Mouse (Mus musculus) heart, postnatal 0 days (tissue): ENCODE measurements around the gene Arpc5l. TPM values are rescaled to one million over a fixed set of nuclear protein-coding genes. Genes with fewer than 3 reads are reported as not detected.

Experiments used
- ATAC-seq: fragments of 200-750 bp; cut with Nextera tagmentation; 2 replicates; pipeline ENCODE4 v1.8.0; 2017; ENCODE audit warnings: low read depth, moderate number of reproducible peaks, moderate library complexity; ENCODE audit not compliant: insufficient read depth
- DNase-seq: peaks from one replicate; pipeline ENCODE4 v3.0.0-alpha.2; 2016; ENCODE audit warnings: low spot score
- H3K27ac ChIP-seq: fragments of 300-500 bp; sonication (generic); 2 replicates; pipeline ENCODE4 v1.5.1; 2014; ENCODE audit warnings: low read depth, mild to moderate bottlenecking
- H3K27me3 ChIP-seq: fragments of 300-500 bp; sonication (generic); 2 replicates; pipeline ENCODE4 v1.6.1; 2014; ENCODE audit warnings: low read length, mixed read lengths; ENCODE audit not compliant: control insufficient read depth, insufficient read depth
- H3K36me3 ChIP-seq: fragments of 300-500 bp; sonication (generic); replicated peaks from 2 replicates; pipeline ENCODE4 v1.6.1; 2014; ENCODE audit warnings: low read length, mixed read lengths; ENCODE audit not compliant: control insufficient read depth, insufficient read depth
- H3K4me1 ChIP-seq: fragments of 300-500 bp; sonication (generic); 2 replicates; pipeline ENCODE4 v1.6.1; 2014; ENCODE audit warnings: antibody characterized with exemption; ENCODE audit not compliant: control insufficient read depth, insufficient read depth
- H3K4me2 ChIP-seq: fragments of 300-500 bp; sonication (generic); 2 replicates; pipeline ENCODE4 v1.6.1; 2014; ENCODE audit warnings: low read depth, mild to moderate bottlenecking, low read length, moderate library complexity
- H3K4me3 ChIP-seq: fragments of 300-500 bp; sonication (generic); 2 replicates; pipeline ENCODE4 v1.5.1; 2014; ENCODE audit warnings: low read depth, low read length
- H3K9ac ChIP-seq: fragments of 300-500 bp; sonication (generic); replicated peaks from 2 replicates; pipeline ENCODE4 v1.6.1; 2014; ENCODE audit warnings: low read depth, low read length, mixed read lengths
- H3K9me3 ChIP-seq: fragments of 300-500 bp; sonication (generic); replicated peaks from 2 replicates; pipeline ENCODE4 v1.6.1; 2016; ENCODE audit warnings: low read length; ENCODE audit not compliant: control insufficient read depth
- CTCF ChIP-seq: IDR thresholded peaks from 2 replicates; pipeline ENCODE4 v1.5.1; 2016; ENCODE audit warnings: antibody characterized with exemption, control low read depth, low read depth
- EP300 ChIP-seq: IDR thresholded peaks from 2 replicates; pipeline ENCODE4 v1.6.1; 2016; ENCODE audit warnings: antibody characterized with exemption, low read depth
- WGBS: fragments of 180-500 bp; shearing (Covaris S2); extraction: QIAGEN DNeasy Blood & Tissue Kit; methylation state at CpG from one replicate; pipeline ENCODE4 v1.1.7; 2014; 5-methylcytosine and 5-hydroxymethylcytosine counted together
- polyA plus RNA-seq: library from polyadenylated mRNA; unstranded; fragments of >200 nt; fragmentation: Nextera tagmentation; extraction: Ambion mirVana; gene quantifications from 2 replicates; pipeline ENCODE4 v1.2.1, GENCODE M21; 2015
- total RNA-seq: library from RNA; depleted of rRNA; stranded (reverse); fragments of >200 nt; gene quantifications from 2 replicates; pipeline ENCODE4 v1.2.3, GENCODE M21; 2014; ENCODE audit warnings: low replicate concordance; rRNA removed

Gene Arpc5l
- total and polyA plus RNA-seq, 2 experiments from 2014 or later: 36.2 to 83.0 TPM

DNA sequence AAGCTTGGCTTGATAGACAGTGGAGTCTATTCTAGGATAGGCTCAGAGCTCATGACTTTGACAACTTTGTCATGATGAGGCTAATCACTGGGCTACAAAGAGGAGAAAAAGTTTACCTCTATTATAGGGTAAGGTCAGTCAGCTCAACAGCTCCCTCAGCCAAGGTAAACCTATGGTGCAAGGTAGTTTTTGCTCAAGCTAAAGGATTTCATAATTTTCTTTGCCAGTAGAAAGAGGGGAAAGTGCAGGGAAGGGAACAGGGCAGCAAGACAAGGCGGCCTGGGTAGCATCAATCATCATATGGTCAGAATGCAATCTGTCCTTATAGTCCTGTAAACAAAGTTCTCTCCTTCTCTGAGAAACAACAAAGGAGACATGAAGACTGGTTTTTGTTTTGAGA lies 35.1 kb downstream of the Arpc5l start:
- no peaks in the 10 kb centered on the region for H3K27me3 ChIP-seq
- DNase-seq (no peak), ATAC-seq (no peak)
- no peak for TF ChIP-seq CTCF
- TF ChIP-seq EP300: no peak
- H3K36me3 ChIP-seq: peaks cover 67% of the 10 kb centered on the region
- no peak overlapping the region for H3K4me3 ChIP-seq
- no peak overlapping the region for H3K27ac ChIP-seq
- no peaks in the 10 kb centered on the region for H3K4me1 ChIP-seq
- H3K9ac ChIP-seq: no peak overlapping the region
- no peaks in the 10 kb centered on the region for H3K9me3 ChIP-seq
- H3K4me2 ChIP-seq: no peak overlapping the region
- 96% methylated on average over 1 of the region's 1 CpGs for WGBS

DNA sequence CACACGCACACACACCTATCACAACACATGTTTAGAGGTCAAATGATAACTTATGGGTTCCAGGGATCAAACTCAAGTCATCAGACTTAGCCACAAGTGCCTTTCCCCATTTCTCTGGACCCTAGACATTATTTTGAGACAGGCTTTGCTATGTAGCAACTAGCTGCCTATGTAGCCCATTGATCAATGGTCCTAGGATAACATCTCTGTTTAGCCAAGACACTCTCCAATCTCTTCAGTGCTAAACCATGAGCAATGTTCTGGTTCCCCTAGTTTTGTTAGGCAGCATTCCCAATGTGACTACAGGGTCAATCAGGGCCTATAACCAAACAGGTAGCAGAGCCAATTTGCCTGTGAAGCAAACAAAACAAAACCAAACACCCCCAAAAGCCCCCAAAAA lies 43.4 kb downstream of the Arpc5l start:
- H3K4me3 ChIP-seq: no peak overlapping the region
- H3K9ac ChIP-seq: no peak overlapping the region
- TF ChIP-seq EP300 (no peak), CTCF (no peak)
- DNase-seq (no peak), ATAC-seq (no peak)
- WGBS: 96% methylated on average over 1 of the region's 1 CpGs
- no peak overlapping the region for H3K27ac ChIP-seq
- H3K4me2 ChIP-seq: no peak overlapping the region
- H3K9me3 ChIP-seq: no peaks in the 10 kb centered on the region
- H3K4me1 ChIP-seq: no peaks in the 10 kb centered on the region
- peaks cover 73% of the 10 kb centered on the region for H3K36me3 ChIP-seq
- H3K27me3 ChIP-seq: no peaks in the 10 kb centered on the region

DNA sequence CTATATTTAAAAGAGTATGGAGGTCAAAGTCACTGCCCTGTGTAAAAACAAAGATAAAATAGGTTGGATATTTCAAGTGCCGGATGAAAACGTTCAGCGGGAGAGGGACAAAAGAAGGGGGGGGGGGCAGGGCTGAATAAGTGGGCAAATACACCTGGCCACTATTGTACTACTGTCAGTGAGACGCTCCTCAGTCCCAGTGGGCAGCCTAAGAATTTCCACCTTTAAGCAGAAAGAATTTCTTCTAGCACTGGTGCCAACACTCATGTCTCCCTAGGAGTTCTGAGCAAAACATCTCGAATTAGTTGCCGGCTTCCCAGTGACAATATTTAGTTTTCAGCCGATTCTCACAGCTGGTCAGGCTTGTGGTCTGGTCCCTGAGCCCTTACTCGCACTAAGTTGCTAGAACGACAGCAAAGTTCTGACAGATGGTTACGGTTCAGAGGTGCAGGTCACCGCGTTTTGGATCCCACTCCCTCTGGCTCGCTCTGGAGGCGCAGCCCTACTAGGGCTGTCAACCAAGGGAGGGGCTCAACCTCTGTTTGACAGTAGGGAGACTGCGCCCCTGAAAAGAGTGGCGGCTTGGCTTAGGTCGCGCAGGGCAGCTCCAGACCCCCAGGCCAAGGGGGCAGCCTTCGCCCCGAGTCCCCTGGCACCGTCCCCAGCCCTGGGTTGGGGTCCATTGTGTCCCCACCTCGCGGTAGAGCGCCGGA lies 59.7 kb downstream of the Arpc5l start:
- ATAC-seq (peak; percentile 69), DNase-seq (peak; percentile 17)
- peaks cover 6% of the 10 kb centered on the region; the same call in 1 of the 2 replicates for H3K4me1 ChIP-seq
- H3K27ac ChIP-seq: peak overlapping the region; percentile 84
- H3K9me3 ChIP-seq: no peaks in the 10 kb centered on the region
- peak overlapping the region; percentile 76 for H3K4me3 ChIP-seq
- peaks cover 31% of the 10 kb centered on the region for H3K36me3 ChIP-seq
- no peaks in the 10 kb centered on the region for H3K27me3 ChIP-seq
- TF ChIP-seq EP300 (no peak), CTCF (no peak)
- H3K9ac ChIP-seq: peak overlapping the region; percentile 92
- peak overlapping the region; percentile 92 for H3K4me2 ChIP-seq
- WGBS: under 1% methylated on average over 25 of the region's 25 CpGs

Other genes with a start within 250 kb of the Arpc5l start
- gene Nr6a1, start 77.7 kb upstream of the Arpc5l start, total RNA-seq: 0.99 and 8.7 TPM in 2 replicates
- 0.21 and 0.31 TPM in 2 replicates for gene Nr6a1, start 77.7 kb upstream of the Arpc5l start, polyA plus RNA-seq
- gene Olfml2a, start 73.4 kb upstream of the Arpc5l start, total RNA-seq: 12.7 and 19.5 TPM in 2 replicates
- gene Olfml2a, start 73.4 kb upstream of the Arpc5l start, polyA plus RNA-seq: 3.3 and 3.4 TPM in 2 replicates
- 0.08 TPM in 1 of 2 replicates, not detected in the other for gene Wdr38, start 7.9 kb upstream of the Arpc5l start, total RNA-seq
- 0.83 and 1.1 TPM in 2 replicates for gene Wdr38, start 7.9 kb upstream of the Arpc5l start, polyA plus RNA-seq
- gene Rpl35, start 276 bp downstream of the Arpc5l start, total RNA-seq: 54.2 and 56.4 TPM in 2 replicates
- gene Rpl35, start 276 bp downstream of the Arpc5l start, polyA plus RNA-seq: 539 and 573 TPM in 2 replicates
- 7.7 and 12.4 TPM in 2 replicates for gene Golga1, start 60.2 kb downstream of the Arpc5l start, total RNA-seq
- gene Golga1, start 60.2 kb downstream of the Arpc5l start, polyA plus RNA-seq: 19.2 and 21.2 TPM in 2 replicates
- 8.3 and 19.1 TPM in 2 replicates for gene Scai, start 185.4 kb downstream of the Arpc5l start, total RNA-seq
- 2.5 and 2.7 TPM in 2 replicates for gene Scai, start 185.4 kb downstream of the Arpc5l start, polyA plus RNA-seq
- 35.0 and 54.1 TPM in 2 replicates for gene Ppp6c, start 221.1 kb downstream of the Arpc5l start, total RNA-seq
- 50.0 and 52.1 TPM in 2 replicates for gene Ppp6c, start 221.1 kb downstream of the Arpc5l start, polyA plus RNA-seq